Mouse (Mus musculus) adrenal gland, adult 8-10 months (tissue): ENCODE measurements at regions not wholly inside any gene's neighbourhood (a gene's known extent, or its start where the extent isn't known, plus 50 kb on each side); places are given as distances from the start of the nearest gene placed in this dataset.

ENCODE experiments used
- DNase-seq: peaks from one replicate; pipeline ENCODE4 v3.0.0; 2022

DNA sequence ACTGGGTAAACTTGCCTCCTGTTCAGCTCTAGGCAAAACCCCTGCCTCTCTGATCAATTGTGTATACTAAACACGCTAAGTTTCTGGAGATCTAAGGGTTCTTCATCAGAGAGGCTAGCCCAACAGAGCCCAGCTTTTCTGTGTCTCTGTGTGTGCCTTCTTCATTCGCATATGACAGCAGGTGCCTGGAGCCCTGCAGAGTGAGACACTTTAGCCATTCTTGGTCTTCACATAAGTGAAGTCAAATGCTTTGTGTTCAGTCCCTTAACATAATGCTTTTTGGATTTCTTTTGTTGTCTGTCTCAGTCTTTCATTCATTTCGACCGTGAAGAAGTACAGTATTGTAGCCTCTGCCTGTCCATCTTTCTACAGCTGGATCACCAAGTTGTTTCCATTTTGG lies 427.3 kb upstream of the Nr5a2 start:
- no peak for DNase-seq

DNA sequence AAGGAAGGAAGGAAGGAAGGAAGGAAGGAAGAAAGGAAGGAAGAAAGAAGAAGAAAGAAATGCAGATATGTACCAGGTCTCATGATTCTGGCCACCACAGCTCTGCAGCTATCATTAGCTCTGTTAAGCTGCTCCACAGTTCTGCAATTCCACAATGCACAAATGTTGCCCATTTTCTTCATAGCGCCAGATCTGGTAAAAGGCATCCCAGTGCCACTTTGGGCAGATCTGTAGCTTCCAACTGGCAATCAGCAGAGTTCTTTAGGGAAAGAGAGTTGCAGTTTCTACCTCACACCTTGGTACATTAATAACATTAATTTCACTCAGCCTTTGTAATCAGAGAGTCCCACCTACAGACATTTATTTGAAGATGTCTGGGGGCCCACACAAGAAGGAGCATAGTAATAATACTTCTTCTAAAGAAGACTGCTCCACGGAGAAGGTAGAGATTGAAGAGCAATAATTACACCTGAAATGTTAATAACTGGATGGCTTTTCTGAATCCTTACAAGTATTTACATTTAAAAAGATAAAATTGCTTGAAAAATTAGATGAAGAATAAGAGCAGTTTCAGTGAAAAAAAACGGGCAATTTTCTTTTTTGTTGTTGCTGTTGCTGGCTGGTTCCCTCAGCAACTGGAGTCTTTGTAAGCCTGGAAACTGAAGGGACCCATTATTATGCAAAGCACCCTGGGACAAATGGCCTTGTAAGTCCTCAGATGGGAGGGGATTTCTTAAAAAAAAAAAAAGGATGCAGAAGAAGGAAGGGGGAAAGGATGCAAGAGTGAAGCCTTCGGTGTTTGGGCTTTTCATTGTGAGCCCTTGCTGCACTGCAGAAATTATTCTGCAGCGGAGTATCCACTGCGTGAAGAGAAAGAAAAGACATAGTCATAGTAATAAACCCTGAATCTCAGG lies 418.1 kb upstream of the Nr5a2 start:
- no peak for DNase-seq

DNA sequence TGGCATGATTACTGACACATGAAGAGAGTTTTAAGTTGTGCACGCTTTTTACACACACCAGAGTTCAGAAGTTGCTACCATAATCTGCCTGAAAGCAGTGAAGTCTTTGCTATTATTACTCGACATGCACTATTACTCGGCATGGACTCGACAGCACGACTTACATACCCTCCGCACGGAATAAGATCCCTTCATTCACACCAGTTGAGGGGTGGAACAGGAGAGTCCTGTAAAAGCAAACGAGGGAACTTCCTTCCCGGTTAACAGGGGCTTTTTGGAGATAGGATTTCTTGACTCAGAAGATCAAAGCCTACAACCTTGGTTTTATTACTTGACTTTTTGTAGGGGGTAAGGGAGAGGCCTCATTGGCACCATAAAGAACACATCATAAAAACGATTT lies 416.4 kb upstream of the Nr5a2 start:
- no peak for DNase-seq

DNA sequence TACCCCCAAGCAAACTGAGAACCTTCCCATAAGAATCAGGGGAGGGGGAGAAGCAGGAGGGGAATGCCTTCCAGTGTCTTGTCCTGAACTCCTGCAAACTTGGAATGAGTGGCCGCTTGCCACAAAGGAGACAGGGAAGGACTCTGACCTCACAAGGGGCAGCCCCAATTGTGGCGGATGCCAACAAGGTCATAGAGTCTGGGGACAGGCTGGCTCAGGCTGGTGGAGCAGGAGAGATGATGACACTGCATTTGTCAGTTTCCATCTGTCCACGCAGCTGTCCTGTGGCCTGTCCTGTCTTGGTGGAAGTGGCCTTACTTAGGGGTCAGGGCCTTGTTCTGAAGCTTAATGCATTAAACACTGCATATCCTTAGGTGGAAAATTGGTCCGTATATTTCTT lies 414.4 kb upstream of the Nr5a2 start:
- DNase-seq = peak; percentile 8

GRCm38 (mm10) chr1:137373509-137374420 lies 413.5 kb upstream of the Nr5a2 start:
- no peak for DNase-seq

- no peak for DNase-seq
Measured at GRCm38 (mm10) chr1:137372236-137372635, 412.0 kb upstream of the Nr5a2 start.

- DNase-seq = no peak
Measured at GRCm38 (mm10) chr1:137364396-137364795, 404.1 kb upstream of the Nr5a2 start.

DNA sequence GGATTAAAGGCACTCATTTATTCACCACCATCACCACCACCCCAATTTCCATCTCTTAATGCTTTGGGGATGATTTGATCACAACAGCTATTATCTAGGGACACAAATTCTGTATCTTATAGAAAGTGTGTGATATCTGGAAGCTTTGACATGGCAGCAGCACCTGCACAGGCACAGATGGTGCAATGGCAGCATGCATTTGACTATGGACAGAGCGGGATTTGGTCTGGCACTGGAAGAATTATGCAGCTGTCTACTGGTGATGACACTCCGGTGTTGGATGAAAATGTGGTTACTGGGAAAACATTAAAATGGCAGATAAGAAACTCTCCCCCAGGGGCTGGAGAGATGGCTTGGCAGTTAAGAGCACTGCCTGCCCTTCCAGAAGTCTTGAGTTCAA lies 403.7 kb upstream of the Nr5a2 start:
- no peak for DNase-seq

DNA sequence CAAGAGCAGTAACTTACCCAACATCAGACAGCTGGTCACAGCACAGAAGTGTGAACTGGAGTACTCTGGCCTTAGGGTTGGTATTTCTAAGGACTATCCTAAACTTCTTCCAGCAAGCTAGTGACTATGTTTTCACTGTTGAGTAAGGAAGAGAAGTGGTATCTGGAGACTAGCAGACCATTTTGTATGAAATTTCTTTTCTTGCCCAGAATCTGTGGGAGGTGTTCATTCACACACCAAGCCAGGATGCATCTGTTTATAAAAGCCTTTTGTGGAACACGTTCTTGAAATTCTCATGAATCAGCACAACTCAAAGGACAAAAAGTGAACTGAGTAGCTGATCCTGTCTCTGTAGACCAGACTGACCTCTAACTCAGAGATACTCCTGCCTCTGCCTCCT lies 403.3 kb upstream of the Nr5a2 start:
- DNase-seq = no peak

DNA sequence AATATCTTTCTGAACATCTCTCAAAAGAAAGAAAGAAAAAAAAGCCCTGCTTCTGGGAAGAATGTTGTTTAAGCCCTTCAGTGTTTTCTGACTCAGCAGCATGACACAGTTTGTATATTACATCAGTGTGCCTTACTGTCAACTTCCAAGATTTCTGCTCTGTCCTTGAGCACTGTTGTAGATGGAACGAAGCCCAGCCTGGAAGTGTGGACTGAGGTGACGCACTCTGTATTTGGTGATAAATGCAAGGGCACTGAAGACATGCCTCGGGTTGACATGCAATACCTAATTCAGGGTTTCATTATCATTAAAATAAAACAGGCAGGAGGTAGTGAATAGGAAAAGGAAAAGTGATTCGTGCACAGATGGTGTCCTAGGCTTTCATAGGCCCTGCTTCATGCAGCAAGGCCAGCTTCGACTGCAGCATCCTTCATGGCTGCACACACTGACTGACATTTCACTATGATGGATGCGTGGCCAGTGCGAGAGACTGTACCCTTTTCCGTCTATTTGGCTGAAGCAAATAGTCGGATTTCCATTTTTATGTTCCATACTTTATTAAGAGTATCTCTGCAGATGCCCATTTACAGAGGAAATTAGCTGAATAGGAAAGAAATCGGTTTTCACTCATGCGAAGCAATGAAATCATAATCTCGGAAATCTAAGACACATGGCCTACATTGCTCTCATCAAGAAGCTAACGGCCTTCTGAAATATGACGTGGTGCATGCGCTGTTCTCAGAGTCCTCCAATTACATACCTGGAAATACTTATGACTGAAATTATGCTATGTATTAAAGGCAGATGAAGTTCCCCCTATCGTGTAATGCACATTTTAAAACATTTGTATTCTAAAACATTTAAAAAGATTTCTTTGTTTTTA lies 400.7 kb upstream of the Nr5a2 start:
- peak; percentile 83 for DNase-seq

- no peak for DNase-seq
Measured at GRCm38 (mm10) chr1:137355941-137356512, 395.8 kb upstream of the Nr5a2 start.

- DNase-seq = no peak
Measured at GRCm38 (mm10) chr1:137352390-137353027, 392.3 kb upstream of the Nr5a2 start.

DNA sequence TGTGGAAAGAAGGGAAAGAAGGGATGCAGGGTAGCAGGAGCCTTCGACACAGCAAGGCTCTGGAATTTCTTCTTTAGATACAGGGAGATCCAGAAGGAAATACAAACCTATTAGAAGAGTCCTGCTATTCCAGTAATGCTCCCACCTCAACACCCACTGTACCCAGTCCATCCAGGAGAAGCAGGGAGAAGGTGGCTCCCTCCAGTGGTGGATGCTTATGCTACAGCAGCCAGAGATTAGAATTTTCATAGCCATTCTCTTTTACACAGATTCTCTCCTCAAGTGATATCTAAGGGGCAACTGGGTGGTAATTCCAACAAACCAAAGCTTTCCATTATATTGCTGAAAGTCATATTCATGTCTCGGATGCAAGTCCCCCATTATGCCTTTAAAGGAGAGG lies 373.9 kb upstream of the Nr5a2 start:
- no peak for DNase-seq

DNA sequence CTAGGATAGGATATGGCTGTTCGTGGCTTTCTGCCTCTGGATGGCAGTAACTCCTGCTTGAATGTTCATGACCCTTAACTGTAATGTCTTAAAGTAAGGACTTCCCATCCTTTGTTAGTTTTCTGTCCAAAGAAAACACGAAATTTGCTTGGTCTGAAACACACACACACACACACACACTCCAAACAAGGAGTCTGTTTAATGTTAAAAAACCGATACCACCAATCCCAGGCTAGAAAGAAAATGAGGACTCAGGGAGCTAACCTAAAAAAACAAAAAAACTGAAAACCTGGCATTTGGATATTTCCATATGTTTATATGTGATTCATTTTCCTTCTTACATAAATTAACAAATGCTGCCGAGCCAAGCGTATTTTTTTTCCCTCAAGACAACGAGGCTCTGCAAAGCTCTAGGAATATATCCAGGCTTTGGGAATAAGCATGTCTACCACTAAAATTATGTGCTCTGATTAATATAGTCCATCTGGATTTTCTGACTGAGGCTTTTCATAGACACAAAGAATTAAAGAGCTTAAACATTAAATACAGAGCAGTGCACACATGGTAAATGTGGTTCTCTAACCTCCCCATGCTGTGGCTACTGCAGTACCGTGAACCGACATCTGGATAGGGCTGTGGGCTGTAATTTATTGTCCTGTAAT lies 372.0 kb upstream of the Nr5a2 start:
- no peak for DNase-seq

- no peak for DNase-seq
Measured at GRCm38 (mm10) chr1:137331746-137332107, 371.5 kb upstream of the Nr5a2 start.

DNA sequence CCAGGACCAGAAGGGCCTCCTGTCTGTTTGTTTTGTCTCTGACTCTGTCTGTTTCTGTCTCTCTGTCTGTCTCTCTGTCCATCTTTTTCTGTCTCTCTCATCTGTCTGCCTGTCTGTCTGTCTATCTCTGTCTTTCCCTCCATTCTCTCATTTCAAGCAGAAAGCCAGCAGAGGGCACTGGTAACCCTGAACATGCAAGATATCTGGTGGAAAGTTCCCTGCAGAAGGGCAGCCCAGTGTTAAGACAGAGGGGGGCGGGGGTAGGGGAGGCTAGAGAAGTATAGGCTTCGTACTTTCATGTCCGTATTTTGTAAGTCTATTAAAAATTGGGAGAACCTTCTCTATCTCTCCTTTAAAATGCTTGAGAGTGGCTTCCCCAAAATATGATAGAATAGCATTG lies 370.4 kb upstream of the Nr5a2 start:
- peak; percentile 7 for DNase-seq

GRCm38 (mm10) chr1:137323884-137324594 lies 363.8 kb upstream of the Nr5a2 start:
- no peak for DNase-seq

DNA sequence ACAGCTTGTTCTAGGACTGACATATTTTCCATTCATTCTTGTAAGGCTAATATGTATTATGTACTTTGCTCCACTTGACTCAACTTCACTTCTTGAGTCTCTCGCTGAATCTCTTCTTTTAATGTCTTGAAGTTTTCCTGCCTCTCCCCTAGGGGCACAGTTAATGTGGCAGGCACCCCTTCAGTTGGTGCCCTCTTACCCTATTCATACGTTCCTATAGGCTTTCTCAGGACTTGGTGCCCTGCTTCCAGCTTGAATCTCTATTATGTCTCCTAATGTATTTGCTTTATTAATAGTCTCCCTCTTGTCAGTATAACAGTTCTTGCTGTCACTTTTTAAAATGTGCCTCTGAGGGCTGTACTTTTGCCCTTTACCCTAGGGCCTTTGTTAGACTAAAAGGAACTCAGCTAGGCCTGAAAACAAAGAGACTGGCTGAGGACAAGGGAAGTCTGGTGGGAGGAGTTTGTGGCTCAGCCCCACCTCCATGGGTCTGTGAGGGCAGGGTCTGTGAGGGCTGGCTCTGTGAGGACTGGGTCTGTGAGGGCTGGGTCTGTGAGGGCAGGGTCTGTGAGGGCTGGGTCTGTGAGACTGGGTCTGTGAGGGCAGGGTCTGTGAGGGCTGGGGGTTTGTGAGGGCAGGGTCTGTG lies 362.9 kb upstream of the Nr5a2 start:
- DNase-seq = no peak

- no peak for DNase-seq
Measured at GRCm38 (mm10) chr1:137302757-137303422, 342.6 kb upstream of the Nr5a2 start.
